ENCODE assay signal across 8 mouse cellular contexts in genomic region chr9:71770991-71771767, GRCm38 (mm10). TPM values are rescaled to one million over a fixed set of nuclear protein-coding genes. Genes with fewer than 3 reads are reported as not detected.
A peak's percentile ranks its signal among the peaks of the same experiment; 100 is the strongest.
DNase-seq lines count a peak whose midpoint lies in the region; ATAC-seq lines count a peak whose summit lies in the region.

TSS of gene Cgnl1 (minus strand) at chr9:71771602.

- peak within 1 kb of the TSS; percentile 54 for H3K4me3 ChIP-seq in forebrain, embryonic 16.5 days (replicated peaks; ENCODE audit: low read length)
- H3K4me3 ChIP-seq in hindbrain, embryonic 11.5 days (ENCODE audit: low read depth, low read length), result peak within 1 kb of the TSS; percentile 54
- H3K4me3 ChIP-seq in limb, embryonic 11.5 days (ENCODE audit: low read depth, low read length), result peak within 1 kb of the TSS; percentile 68
- H3K4me3 ChIP-seq in midbrain, embryonic 11.5 days (ENCODE audit: low read depth, low read length), result peak within 1 kb of the TSS; percentile 58
- H3K4me3 ChIP-seq in stomach, embryonic 16.5 days (replicated peaks; ENCODE audit: low read length), result peak within 1 kb of the TSS; percentile 76

- H3K4me1 ChIP-seq in forebrain, embryonic 16.5 days (replicated peaks; ENCODE audit: control insufficient read depth, insufficient read depth, low read length), result peaks cover 12% of the 10 kb centered on the region
- peaks cover 3% of the 10 kb centered on the region for H3K4me1 ChIP-seq in hindbrain, embryonic 11.5 days (replicated peaks; ENCODE audit: control insufficient read depth, insufficient read depth, low read length)
- H3K4me1 ChIP-seq in limb, embryonic 11.5 days (ENCODE audit: control insufficient read depth, insufficient read depth, low read length), result peaks cover 11% of the 10 kb centered on the region; the same call in 1 of the 2 replicates
- H3K4me1 ChIP-seq in midbrain, embryonic 11.5 days (ENCODE audit: control insufficient read depth, insufficient read depth, low read length), result peaks cover 4% of the 10 kb centered on the region; the same call in 1 of the 2 replicates
- H3K4me1 ChIP-seq in stomach, embryonic 16.5 days (ENCODE audit: control insufficient read depth, insufficient read depth, low read length), result peaks cover 16% of the 10 kb centered on the region

- peak; percentile 57 for DNase-seq in R1 (ENCODE audit: low read depth, low spot score)
- DNase-seq in cerebellum, adult 11 months, result peak; percentile 54
- peak; percentile 75 for DNase-seq in hindbrain, embryonic 11.5 days (ENCODE audit: low spot score)
- peak; percentile 77 for DNase-seq in limb, embryonic 11.5 days (ENCODE audit: low spot score)
- DNase-seq in midbrain, embryonic 11.5 days (ENCODE audit: low spot score, missing footprints), result peak; percentile 96
- DNase-seq in layer of hippocampus, adult 9-11 months, result no peak

- peak within 1 kb of the TSS; percentile 84 for H3K4me2 ChIP-seq in forebrain, embryonic 16.5 days (ENCODE audit: low read length)
- peak within 1 kb of the TSS; percentile 94 for H3K4me2 ChIP-seq in hindbrain, embryonic 11.5 days (replicated peaks; ENCODE audit: low read depth, low read length)
- peak within 1 kb of the TSS; percentile 86 for H3K4me2 ChIP-seq in limb, embryonic 11.5 days (ENCODE audit: low read depth, severe bottlenecking)
- peak within 1 kb of the TSS; percentile 89 for H3K4me2 ChIP-seq in midbrain, embryonic 11.5 days
- H3K4me2 ChIP-seq in stomach, embryonic 16.5 days (ENCODE audit: low read depth, low read length), result peak within 1 kb of the TSS; percentile 89

- peak within 1 kb of the TSS; percentile 56 for H3K9ac ChIP-seq in forebrain, embryonic 16.5 days (replicated peaks; ENCODE audit: low read depth, low read length)
- peak within 1 kb of the TSS; percentile 67 for H3K9ac ChIP-seq in hindbrain, embryonic 11.5 days (ENCODE audit: low read depth, low read length)
- H3K9ac ChIP-seq in limb, embryonic 11.5 days (ENCODE audit: low read length), result peak within 1 kb of the TSS; percentile 75
- H3K9ac ChIP-seq in midbrain, embryonic 11.5 days (ENCODE audit: low read length), result peak within 1 kb of the TSS; percentile 72
- H3K9ac ChIP-seq in stomach, embryonic 16.5 days (ENCODE audit: low read length), result peak within 1 kb of the TSS; percentile 82

- ATAC-seq in forebrain, embryonic 16.5 days, result peak; percentile 80
- peak; percentile 86 for ATAC-seq in hindbrain, embryonic 11.5 days (ENCODE audit: low FRiP score)
- peak; percentile 76 for ATAC-seq in limb, embryonic 11.5 days (ENCODE audit: insufficient number of reproducible peaks, low FRiP score, low TSS enrichment, low read depth)
- ATAC-seq in midbrain, embryonic 11.5 days (ENCODE audit: low FRiP score), result peak; percentile 89
- peak; percentile 93 for ATAC-seq in stomach, embryonic 16.5 days (ENCODE audit: insufficient read depth, low FRiP score)

- peaks cover 15% of the 10 kb centered on the region for H3K27me3 ChIP-seq in forebrain, embryonic 16.5 days (replicated peaks; ENCODE audit: control insufficient read depth, insufficient read depth, low read length)
- peaks cover 19% of the 10 kb centered on the region for H3K27me3 ChIP-seq in hindbrain, embryonic 11.5 days (ENCODE audit: control insufficient read depth, insufficient read depth, low read length)
- H3K27me3 ChIP-seq in limb, embryonic 11.5 days (ENCODE audit: control insufficient read depth, insufficient read depth, low read length), result no peaks in the 10 kb centered on the region
- H3K27me3 ChIP-seq in midbrain, embryonic 11.5 days (ENCODE audit: control insufficient read depth, insufficient read depth, low read length), result peaks cover 25% of the 10 kb centered on the region
- H3K27me3 ChIP-seq in stomach, embryonic 16.5 days (ENCODE audit: control insufficient read depth, insufficient read depth, low read length), result no peaks in the 10 kb centered on the region

- H3K36me3 ChIP-seq in forebrain, embryonic 16.5 days (ENCODE audit: control insufficient read depth, insufficient read depth), result no peaks in the 10 kb centered on the region
- no peaks in the 10 kb centered on the region for H3K36me3 ChIP-seq in hindbrain, embryonic 11.5 days (ENCODE audit: control insufficient read depth, insufficient read depth, low read length)
- H3K36me3 ChIP-seq in limb, embryonic 11.5 days (ENCODE audit: control insufficient read depth, insufficient read depth, low read length), result no peaks in the 10 kb centered on the region
- no peaks in the 10 kb centered on the region for H3K36me3 ChIP-seq in midbrain, embryonic 11.5 days (ENCODE audit: control insufficient read depth, insufficient read depth, low read length)
- no peaks in the 10 kb centered on the region for H3K36me3 ChIP-seq in stomach, embryonic 16.5 days (ENCODE audit: control insufficient read depth, insufficient read depth, low read length)

- 1% methylated on average over 65 of the region's 67 CpGs for WGBS in forebrain, embryonic 16.5 days
- under 1% methylated on average over 58 of the region's 67 CpGs for WGBS in hindbrain, embryonic 11.5 days
- WGBS in limb, embryonic 11.5 days, result under 1% methylated on average over 67 of the region's 67 CpGs
- under 1% methylated on average over 60 of the region's 67 CpGs for WGBS in midbrain, embryonic 11.5 days
- WGBS in stomach, embryonic 16.5 days, result under 1% methylated on average over 67 of the region's 67 CpGs

- H3K9me3 ChIP-seq in forebrain, embryonic 16.5 days (ENCODE audit: control insufficient read depth, low read length), result 0 out of 2 replicates have a peak, but pooled peaks cover 2% of the 10 kb centered on the region
- no peaks in the 10 kb centered on the region for H3K9me3 ChIP-seq in hindbrain, embryonic 11.5 days (ENCODE audit: control insufficient read depth, low read length)
- no peaks in the 10 kb centered on the region for H3K9me3 ChIP-seq in limb, embryonic 11.5 days (ENCODE audit: control insufficient read depth, low read length)
- H3K9me3 ChIP-seq in midbrain, embryonic 11.5 days (ENCODE audit: control insufficient read depth, low read length), result no peaks in the 10 kb centered on the region
- no peaks in the 10 kb centered on the region for H3K9me3 ChIP-seq in stomach, embryonic 16.5 days (replicated peaks; ENCODE audit: control insufficient read depth, low read length)

- no peak within 1 kb of the TSS for H3K27ac ChIP-seq in forebrain, embryonic 16.5 days (ENCODE audit: low read length)
- H3K27ac ChIP-seq in hindbrain, embryonic 11.5 days (ENCODE audit: low read depth, low read length), result no peak within 1 kb of the TSS
- H3K27ac ChIP-seq in limb, embryonic 11.5 days (replicated peaks; ENCODE audit: low read depth, low read length), result 0 out of 2 replicates have a peak within 1 kb of the TSS, but pooled peaks have one; percentile 14
- H3K27ac ChIP-seq in midbrain, embryonic 11.5 days (ENCODE audit: low read depth, low read length), result no peak within 1 kb of the TSS
- H3K27ac ChIP-seq in stomach, embryonic 16.5 days (ENCODE audit: low read length), result peak within 1 kb of the TSS; percentile 78

RNA-seq across cellular contexts. Expression of gene Cgnl1, which starts in this region (rescaled TPM):
- polyA plus RNA-seq in forebrain, embryonic 16.5 days (2015; fragmentation: Nextera tagmentation; extraction: Ambion mirVana), result 4.3 and 4.4 TPM in 2 replicates
- polyA plus RNA-seq in hindbrain, embryonic 11.5 days (2014; fragmentation: Nextera tagmentation; extraction: Ambion mirVana), result 5.0 and 6.3 TPM in 2 replicates
- polyA plus RNA-seq in limb, embryonic 11.5 days (2014; fragmentation: Nextera tagmentation; extraction: Ambion mirVana), result 6.7 and 7.3 TPM in 2 replicates
- polyA plus RNA-seq in midbrain, embryonic 11.5 days (2014; fragmentation: Nextera tagmentation; extraction: Ambion mirVana), result 4.2 and 4.6 TPM in 2 replicates
- 9.4 and 10.5 TPM in 2 replicates for polyA plus RNA-seq in stomach, embryonic 16.5 days (2015; fragmentation: Nextera tagmentation; extraction: Ambion mirVana)

Comparison
In these comparisons a context has a peak if more than half of its experiments do, and no peak if none do; other contexts are left out.
1. H3K27ac ChIP-seq: peak in limb, embryonic 11.5 days (single experiment) and stomach, embryonic 16.5 days (single experiment); none in forebrain, embryonic 16.5 days (single experiment), hindbrain, embryonic 11.5 days (single experiment) and midbrain, embryonic 11.5 days (single experiment).
2. Peak in every context shown above with its lines, with median percentiles within 50 percentile points of each other: ATAC-seq, H3K4me2 ChIP-seq, H3K4me3 ChIP-seq and H3K9ac ChIP-seq.